Mouse (Mus musculus) G1E (cell line): Measurements from ENCODE around the gene Dusp8. TPM values are rescaled to one million over a fixed set of nuclear protein-coding genes. Genes with fewer than 3 reads are reported as not detected.

ENCODE experiments used
- ATAC-seq: 2 replicates; pipeline ENCODE4 v1.8.0; 2016; ENCODE audit warnings: mild to moderate bottlenecking; ENCODE audit not compliant: insufficient number of reproducible peaks, poor library complexity, low FRiP score, severe bottlenecking; ENCODE audit errors: extremely low read depth
- DNase-seq: peaks from one replicate; pipeline ENCODE4 v3.0.0; 2012; ENCODE audit warnings: low spot score
- H3K27me3 ChIP-seq: 2 replicates; pipeline ENCODE4 v1.6.1; 2012; ENCODE audit warnings: mild to moderate bottlenecking, low read length, inconsistent platforms; ENCODE audit not compliant: insufficient read depth
- H3K36me3 ChIP-seq: replicated peaks from 2 replicates; pipeline ENCODE3; 2012; ENCODE audit warnings: mild to moderate bottlenecking, inconsistent platforms
- H3K4me1 ChIP-seq: 2 replicates; pipeline ENCODE4 v1.6.1; 2012; ENCODE audit warnings: low read depth, low read length, inconsistent platforms, mixed read lengths; ENCODE audit not compliant: insufficient read depth
- H3K4me3 ChIP-seq: 2 replicates; pipeline ENCODE4 v1.5.1; 2012; ENCODE audit warnings: low read depth, mild to moderate bottlenecking, inconsistent platforms, low read length, moderate library complexity, mixed read lengths
- H3K9me3 ChIP-seq: replicated peaks from 2 replicates; pipeline ENCODE4 v1.6.1; 2012; ENCODE audit warnings: inconsistent platforms
- CTCF ChIP-seq: IDR thresholded peaks from 2 replicates; pipeline ENCODE4 v1.5.1; 2012; ENCODE audit warnings: low read depth, low read length, inconsistent platforms, mixed read lengths
- GATA1 ChIP-seq: IDR thresholded peaks from 2 replicates; pipeline ENCODE4 v1.6.1; 2012; ENCODE audit warnings: borderline replicate concordance, low read length, inconsistent platforms, mixed read lengths
- GATA2 ChIP-seq: IDR thresholded peaks from 2 replicates; pipeline ENCODE4 v1.6.1; 2012; ENCODE audit warnings: low read depth, low read length, inconsistent platforms, borderline replicate concordance
- POLR2AphosphoS5 ChIP-seq: IDR thresholded peaks from 2 replicates; pipeline ENCODE4 v1.6.1; 2012; ENCODE audit warnings: low read depth, low read length, inconsistent platforms; ENCODE audit not compliant: insufficient replicate concordance
- TAL1 ChIP-seq: conservative IDR thresholded peaks from 2 replicates; pipeline ENCODE4 v1.6.1; 2012; ENCODE audit warnings: low read depth, low read length, inconsistent platforms, mixed read lengths
- polyA plus RNA-seq: library from polyadenylated mRNA; stranded (reverse); fragments of >175 nt; gene quantifications from 2 replicates; pipeline ENCODE4 v1.2.3, GENCODE M21; 2012
- total RNA-seq, 2 experiments: library from RNA; stranded (forward) in 1 of 2; stranded (reverse) in 1 of 2; fragments of 200-1000 nt in 1 of 2; fragments of >200 nt in 1 of 2; fragmentation: Nextera tagmentation in 1 of 2; gene quantifications; 2 replicates each; pipeline ENCODE4 v1.2.3; 2014 to 2017

Dusp8 gene
- total and polyA plus RNA-seq, 3 experiments = 0.11 to 2.0 TPM; not detected in 1

DNA sequence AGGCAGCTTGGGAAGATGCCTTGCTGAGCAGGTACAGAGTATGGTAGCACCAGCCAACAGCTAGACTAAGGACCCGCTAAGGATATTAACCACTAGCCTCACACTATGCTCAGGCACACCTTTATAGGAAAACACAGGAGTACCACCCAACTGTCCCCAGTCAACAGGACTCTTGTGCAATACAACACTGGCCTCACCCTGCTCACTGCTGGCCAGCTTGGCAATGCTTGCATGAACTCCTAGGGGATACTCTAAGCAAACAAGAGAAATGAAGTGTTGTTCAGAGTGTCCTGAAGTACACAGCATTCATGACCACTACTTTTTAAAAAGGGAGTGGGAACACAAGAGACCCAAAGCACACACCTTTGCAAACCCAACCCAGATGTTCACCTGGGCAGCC, 38.5 kb downstream of the Dusp8 start:
- peaks cover 65% of the 10 kb centered on the region for H3K36me3 ChIP-seq
- TF ChIP-seq GATA1 = no peak
- no peak for TF ChIP-seq TAL1
- no peak for TF ChIP-seq POLR2AphosphoS5
- TF ChIP-seq GATA2 = no peak
- TF ChIP-seq CTCF = no peak
- no peaks in the 10 kb centered on the region for H3K27me3 ChIP-seq
- no peaks in the 10 kb centered on the region for H3K9me3 ChIP-seq
- no peak for ATAC-seq
- peaks cover 41% of the 10 kb centered on the region for H3K4me1 ChIP-seq
- DNase-seq = no peak
- no peak overlapping the region for H3K4me3 ChIP-seq

DNA sequence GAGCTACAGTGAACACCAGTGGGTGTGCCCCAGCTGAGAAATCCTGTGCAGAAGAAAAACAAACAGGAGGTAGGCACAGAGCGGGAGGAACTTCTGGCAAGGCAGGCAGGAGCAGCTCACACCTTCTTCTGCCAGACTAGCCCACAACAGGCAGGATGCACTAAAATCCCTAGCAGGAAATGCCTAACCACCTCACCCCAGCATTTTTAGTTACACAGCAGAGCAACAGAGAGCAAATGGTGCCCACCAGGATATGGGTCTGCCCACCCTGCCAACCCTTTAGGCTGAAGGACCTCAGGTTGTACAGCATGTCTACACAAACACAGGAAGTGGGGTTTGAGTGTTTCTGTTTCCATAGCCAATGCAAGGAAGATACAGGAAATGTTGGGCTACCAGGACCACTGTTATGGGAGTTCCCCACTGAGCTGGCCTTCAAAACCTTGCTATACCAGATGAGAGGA, 39.0 kb downstream of the Dusp8 start:
- Histone ChIP-seq H3K27me3 (no peaks in the 10 kb centered on the region), H3K4me1 (peaks cover 37% of the 10 kb centered on the region), H3K4me3 (no peak overlapping the region), H3K9me3 (no peaks in the 10 kb centered on the region), H3K36me3 (peaks cover 70% of the 10 kb centered on the region)
- no peak for TF ChIP-seq CTCF
- no peak for TF ChIP-seq GATA2
- no peak for TF ChIP-seq GATA1
- TF ChIP-seq POLR2AphosphoS5 = no peak
- no peak for TF ChIP-seq TAL1
- no peak for DNase-seq
- no peak for ATAC-seq

DNA sequence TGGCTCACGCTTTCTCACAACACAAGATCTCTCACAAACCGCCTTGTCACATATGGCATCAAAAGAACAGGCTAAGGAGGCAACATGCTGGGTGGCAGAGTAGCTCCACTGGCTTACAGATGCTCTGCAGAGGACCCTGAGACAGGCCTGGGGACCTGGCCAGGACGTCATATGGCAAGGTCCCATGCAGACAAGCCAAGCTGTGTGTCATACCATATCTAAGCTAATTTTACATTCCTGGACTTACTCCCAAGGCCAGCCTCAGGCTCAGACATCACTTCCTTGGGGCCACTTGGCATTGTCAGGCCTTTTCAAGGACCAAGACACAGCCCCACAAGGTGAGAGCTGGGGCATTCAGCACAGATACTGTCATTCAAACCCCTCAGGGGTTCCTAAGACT, 40.2 kb downstream of the Dusp8 start:
- Histone ChIP-seq H3K27me3 (no peaks in the 10 kb centered on the region), H3K4me1 (peaks cover 33% of the 10 kb centered on the region), H3K36me3 (peaks cover 82% of the 10 kb centered on the region), H3K4me3 (no peak overlapping the region), H3K9me3 (no peaks in the 10 kb centered on the region)
- ATAC-seq (no peak), DNase-seq (no peak)
- TF ChIP-seq CTCF = no peak
- TF ChIP-seq TAL1 = no peak
- no peak for TF ChIP-seq POLR2AphosphoS5
- no peak for TF ChIP-seq GATA1
- TF ChIP-seq GATA2 = no peak

DNA sequence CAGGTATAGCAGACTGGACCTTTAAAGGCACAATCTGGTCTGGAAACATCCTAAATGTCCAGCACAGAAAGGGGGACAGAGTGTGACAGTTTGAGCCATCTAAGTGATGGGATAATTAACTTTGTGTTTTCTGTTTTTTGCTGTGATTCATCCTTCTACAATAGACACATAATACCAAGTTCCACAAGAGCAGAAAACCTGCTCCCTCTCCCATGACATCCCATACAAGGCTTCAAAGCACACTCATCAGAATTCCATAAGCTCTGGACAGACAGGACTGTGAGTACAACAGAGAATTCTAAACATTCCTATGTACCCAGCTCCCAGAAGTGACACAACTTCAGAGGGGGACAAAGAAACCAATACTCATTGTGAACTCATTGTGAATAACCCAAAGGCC, 45.1 kb downstream of the Dusp8 start:
- H3K9me3 ChIP-seq = no peaks in the 10 kb centered on the region
- TF ChIP-seq CTCF (no peak), GATA1 (no peak), GATA2 (no peak), TAL1 (no peak), POLR2AphosphoS5 (no peak)
- H3K4me3 ChIP-seq = no peak overlapping the region
- DNase-seq = no peak
- ATAC-seq = no peak
- peaks cover 6% of the 10 kb centered on the region; the same call in 1 of the 2 replicates for H3K4me1 ChIP-seq
- no peaks in the 10 kb centered on the region for H3K27me3 ChIP-seq
- peaks cover 88% of the 10 kb centered on the region for H3K36me3 ChIP-seq

DNA sequence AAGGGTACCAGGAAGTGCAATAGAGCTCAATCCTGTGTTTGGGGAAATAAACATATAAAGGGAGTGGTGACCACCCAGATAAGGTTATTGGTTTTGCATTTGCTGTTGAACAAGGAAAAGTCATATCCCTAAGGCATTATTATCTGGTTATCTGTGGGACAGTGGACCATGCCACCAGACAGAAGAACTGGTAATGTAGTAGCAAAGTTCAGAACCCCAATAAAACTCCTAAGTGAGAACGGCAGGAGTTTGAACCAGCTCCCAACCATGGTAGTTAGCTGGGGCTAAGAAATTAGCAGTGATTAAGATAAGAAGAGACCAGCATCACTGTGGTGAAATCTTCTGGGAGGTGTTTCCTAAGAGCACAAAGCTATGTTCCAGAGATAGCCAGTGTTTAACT, 49.7 kb downstream of the Dusp8 start:
- 0 out of 2 replicates have a peak, but pooled peaks cover 1% of the 10 kb centered on the region for H3K4me1 ChIP-seq

DNA sequence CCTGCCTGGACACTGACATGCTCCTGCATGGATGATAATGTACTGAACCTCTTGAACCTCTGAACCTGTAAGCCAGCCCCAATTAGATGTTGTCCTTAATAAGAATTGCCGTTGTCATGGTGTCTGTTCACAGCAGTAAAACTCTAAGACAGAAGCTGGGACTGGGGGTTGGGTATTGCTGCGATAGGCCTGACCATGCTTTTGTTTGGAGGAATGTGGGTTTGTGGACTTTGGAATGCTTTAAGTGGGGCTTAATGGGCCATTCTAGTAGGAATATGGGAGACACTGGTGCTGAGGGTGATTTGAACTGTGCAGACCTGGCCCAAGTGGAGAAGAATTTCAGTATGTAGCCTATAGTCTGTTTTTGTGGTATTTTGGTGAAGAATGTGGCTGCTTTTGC, 50.3 kb downstream of the Dusp8 start:
- no peaks in the 10 kb centered on the region for H3K9me3 ChIP-seq
- H3K27me3 ChIP-seq = no peaks in the 10 kb centered on the region
- TF ChIP-seq GATA2 = no peak
- no peak for TF ChIP-seq CTCF
- TF ChIP-seq GATA1 = no peak
- no peak for TF ChIP-seq POLR2AphosphoS5
- TF ChIP-seq TAL1 = no peak
- DNase-seq = no peak
- peaks cover 81% of the 10 kb centered on the region for H3K36me3 ChIP-seq
- 0 out of 2 replicates have a peak, but pooled peaks cover 1% of the 10 kb centered on the region for H3K4me1 ChIP-seq
- no peak for ATAC-seq
- no peak overlapping the region for H3K4me3 ChIP-seq

More for the DNA sequence above, 49.7 kb downstream of the Dusp8 start:
- peaks cover 82% of the 10 kb centered on the region for H3K36me3 ChIP-seq
- H3K27me3 ChIP-seq = no peaks in the 10 kb centered on the region
- no peaks in the 10 kb centered on the region for H3K9me3 ChIP-seq
- TF ChIP-seq CTCF = no peak
- TF ChIP-seq GATA2 = no peak
- no peak for TF ChIP-seq POLR2AphosphoS5
- no peak for TF ChIP-seq GATA1
- no peak for TF ChIP-seq TAL1
- H3K4me3 ChIP-seq = no peak overlapping the region
- DNase-seq (no peak), ATAC-seq (no peak)
